Mouse (Mus musculus): ENCODE measurements around the gene Zdhhc24.

- no peak for TF ChIP-seq CTCF (conservative IDR thresholded peaks at IDR 0.05; ENCODE audit: insufficient read depth, insufficient read length, low read depth, low read length)
- no peak for TF ChIP-seq POLR2A (IDR thresholded peaks at IDR 0.05; ENCODE audit: low read depth, low read length)
These were observed 11.3 kb downstream of the Zdhhc24 start for GRCm38 (mm10) chr19:4889791-4890190.

Data from kidney, adult 2 months (tissue).